Mouse (Mus musculus) intestine, embryonic 14.5 days (tissue): ENCODE results near the gene Smim15. TPM values are rescaled to one million over a fixed set of nuclear protein-coding genes. Genes with fewer than 3 reads are reported as not detected.

Experiments used
- ATAC-seq: fragments of 200-750 bp; cut with Nextera tagmentation; replicated peaks from 2 replicates; pipeline ENCODE4 v1.8.0; 2017; ENCODE audit warnings: low read depth, moderate number of reproducible peaks, moderate TSS enrichment, moderate library complexity; ENCODE audit not compliant: low FRiP score, low TSS enrichment
- DNase-seq: peaks from one replicate; pipeline ENCODE4 v3.0.0-alpha.2; 2018; ENCODE audit warnings: low spot score
- H3K27ac ChIP-seq: fragments of 300-500 bp; sonication (generic); 2 replicates; pipeline ENCODE4 v1.5.1; 2014; ENCODE audit warnings: low read depth, mild to moderate bottlenecking, control low read depth
- H3K27me3 ChIP-seq: fragments of 300-500 bp; sonication (generic); replicated peaks from 2 replicates; pipeline ENCODE4 v1.6.1; 2014; ENCODE audit warnings: low read length, control low read depth; ENCODE audit not compliant: control insufficient read depth, insufficient read depth
- H3K36me3 ChIP-seq: fragments of 300-500 bp; sonication (generic); 2 replicates; pipeline ENCODE4 v1.6.1; 2014; ENCODE audit warnings: low read length, control low read depth; ENCODE audit not compliant: control insufficient read depth, insufficient read depth
- H3K4me1 ChIP-seq: fragments of 300-500 bp; sonication (generic); replicated peaks from 2 replicates; pipeline ENCODE4 v1.6.1; 2014; ENCODE audit warnings: low read length, control low read depth, mixed read lengths; ENCODE audit not compliant: control insufficient read depth, insufficient read depth
- H3K4me2 ChIP-seq: fragments of 300-500 bp; sonication (generic); 2 replicates; pipeline ENCODE4 v1.6.1; 2014; ENCODE audit warnings: low read length
- H3K4me3 ChIP-seq: fragments of 300-500 bp; sonication (generic); 2 replicates; pipeline ENCODE4 v1.5.1; 2014; ENCODE audit warnings: low read depth, low read length, control low read depth, mixed read lengths
- H3K9ac ChIP-seq: fragments of 300-500 bp; sonication (generic); 2 replicates; pipeline ENCODE4 v1.6.1; 2014; ENCODE audit warnings: mild to moderate bottlenecking, low read length
- H3K9me3 ChIP-seq: fragments of 300-500 bp; sonication (generic); 2 replicates; pipeline ENCODE4 v1.6.1; 2016; ENCODE audit warnings: low read length, control low read depth; ENCODE audit not compliant: control insufficient read depth
- WGBS: fragments of 180-500 bp; shearing (Covaris S2); extraction: QIAGEN DNeasy Blood & Tissue Kit; methylation state at CpG from one replicate; pipeline ENCODE4 v1.1.7; 2014; 5-methylcytosine and 5-hydroxymethylcytosine counted together
- polyA plus RNA-seq: library from polyadenylated mRNA; unstranded; fragments of >200 nt; fragmentation: Nextera tagmentation; extraction: Ambion mirVana; gene quantifications from 2 replicates; pipeline ENCODE4 v1.2.1, GENCODE M21; 2014

Smim15 gene
- polyA plus RNA-seq, 1 experiment from 2014 or later = 50.7 TPM

DNA sequence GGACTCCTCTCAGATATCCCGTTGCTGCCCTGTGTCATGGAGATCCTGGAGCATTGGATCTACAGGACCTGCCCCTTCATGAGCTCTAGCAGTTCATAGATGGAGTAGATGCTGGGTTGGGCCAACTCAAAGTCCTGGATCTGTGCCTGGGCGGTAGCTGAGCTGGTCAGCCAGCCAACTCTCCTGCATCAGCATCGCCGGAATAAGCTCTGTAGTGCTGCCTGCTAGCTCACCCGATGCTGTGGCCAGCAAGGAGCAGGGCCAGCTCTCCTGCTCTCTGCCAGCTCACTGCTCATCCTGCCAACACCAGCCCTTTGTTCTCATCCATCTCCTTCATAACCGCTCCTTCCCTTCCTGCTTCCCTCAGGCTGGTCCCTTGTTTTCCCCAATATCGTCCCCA, 51.4 kb downstream of the Smim15 start:
- Histone ChIP-seq H3K27ac (no peak overlapping the region), H3K4me3 (no peak overlapping the region), H3K9me3 (no peaks in the 10 kb centered on the region), H3K4me2 (no peak overlapping the region), H3K36me3 (no peaks in the 10 kb centered on the region), H3K4me1 (no peaks in the 10 kb centered on the region; the same call in 1 of the 2 replicates), H3K27me3 (no peaks in the 10 kb centered on the region), H3K9ac (no peak overlapping the region)
- WGBS = 80% methylated on average over 7 of the region's 7 CpGs
- ATAC-seq (no peak), DNase-seq (no peak)

DNA sequence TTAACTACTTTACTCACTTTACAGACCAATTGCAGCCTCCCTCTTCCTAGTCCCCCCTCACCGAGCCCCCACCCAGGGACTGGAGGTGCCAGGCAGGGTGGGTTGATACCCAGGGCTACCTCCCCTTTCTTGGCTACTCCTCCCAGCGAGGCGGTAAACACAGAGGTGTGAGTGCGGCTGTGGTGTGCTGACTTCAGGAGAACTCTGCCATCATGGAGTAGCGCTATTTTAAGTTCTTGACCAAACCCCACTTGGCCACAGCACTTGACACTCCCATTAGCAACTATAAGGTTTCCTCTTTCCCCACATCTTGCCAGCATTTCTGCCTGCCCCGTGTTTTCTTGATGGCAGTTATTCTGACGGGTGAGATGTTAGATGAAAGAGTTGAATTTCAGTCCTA, 52.2 kb downstream of the Smim15 start:
- Histone ChIP-seq H3K9ac (no peak overlapping the region), H3K9me3 (no peaks in the 10 kb centered on the region), H3K4me3 (no peak overlapping the region), H3K4me2 (no peak overlapping the region), H3K27me3 (no peaks in the 10 kb centered on the region), H3K4me1 (peaks cover 3% of the 10 kb centered on the region; the same call in 1 of the 2 replicates), H3K27ac (no peak overlapping the region), H3K36me3 (no peaks in the 10 kb centered on the region)
- no peak for ATAC-seq
- WGBS = 66% methylated on average over 7 of the region's 7 CpGs
- DNase-seq = no peak

Other genes starting within 250 kb of the Smim15 start
- gene Ndufaf2, start 114.2 kb downstream of the Smim15 start, polyA plus RNA-seq = 70.5 and 73.3 TPM in 2 replicates
- 19.4 and 20.8 TPM in 2 replicates for gene Ercc8, start 114.3 kb downstream of the Smim15 start, polyA plus RNA-seq
- 15.8 and 18.9 TPM in 2 replicates for gene Elovl7, start 170.0 kb downstream of the Smim15 start, polyA plus RNA-seq